In genomic region chr4:53714051-53714814, GRCm38 (mm10) we compare ENCODE assay signal across 8 mouse cellular contexts. TPM values are rescaled to one million over a fixed set of nuclear protein-coding genes. Genes with fewer than 3 reads are reported as not detected.
DNase-seq lines count a peak whose midpoint lies in the region; ATAC-seq lines count a peak whose summit lies in the region.

No protein-coding gene starts in this region.

- peak overlapping the region; percentile 82 for H3K27ac ChIP-seq in brown adipose tissue, adult 24 weeks (replicated peaks; ENCODE audit: low read depth, low read length)
- peak overlapping the region; percentile 82 for H3K27ac ChIP-seq in heart, embryonic 13.5 days (replicated peaks)
- peak overlapping the region; percentile 42 for H3K27ac ChIP-seq in liver, embryonic 12.5 days
- peak overlapping the region; percentile 77 for H3K27ac ChIP-seq in stomach, embryonic 15.5 days

- no peaks in the 10 kb centered on the region for H3K36me3 ChIP-seq in heart, embryonic 13.5 days
- no peaks in the 10 kb centered on the region for H3K36me3 ChIP-seq in liver, embryonic 12.5 days
- 0 out of 2 replicates have a peak, but pooled peaks cover 2% of the 10 kb centered on the region for H3K36me3 ChIP-seq in stomach, embryonic 15.5 days

- H3K9me3 ChIP-seq in heart, embryonic 13.5 days, result no peaks in the 10 kb centered on the region
- H3K9me3 ChIP-seq in liver, embryonic 12.5 days (replicated peaks), result no peaks in the 10 kb centered on the region
- no peaks in the 10 kb centered on the region for H3K9me3 ChIP-seq in stomach, embryonic 15.5 days

- peak overlapping the region; percentile 97 for H3K4me3 ChIP-seq in brown adipose tissue, adult 24 weeks (ENCODE audit: insufficient read depth, low read depth, low read length)
- peak overlapping the region; percentile 93 for H3K4me3 ChIP-seq in heart, embryonic 13.5 days
- H3K4me3 ChIP-seq in liver, embryonic 12.5 days, result peak overlapping the region; percentile 71
- H3K4me3 ChIP-seq in stomach, embryonic 15.5 days (replicated peaks), result peak overlapping the region; percentile 60

- H3K27me3 ChIP-seq in heart, embryonic 13.5 days (replicated peaks), result no peaks in the 10 kb centered on the region
- H3K27me3 ChIP-seq in liver, embryonic 12.5 days (replicated peaks), result 0 out of 2 replicates have a peak, but pooled peaks cover 3% of the 10 kb centered on the region
- H3K27me3 ChIP-seq in stomach, embryonic 15.5 days (replicated peaks), result no peaks in the 10 kb centered on the region

- DNase-seq in CD4-positive, CD25-positive, alpha-beta regulatory T cell, adult 2 months (ENCODE audit: low read depth, low spot score), result peak; percentile 93
- DNase-seq in fat pad, adult 2 months (ENCODE audit: extremely low read depth, low read depth, low spot score), result peak; percentile 49
- DNase-seq in kidney, postnatal 10 days, result peak; percentile 96
- peak; percentile 61 to 77 for DNase-seq in natural killer cell, adult 2 months (ENCODE audit: low spot score in 2 of 2)

- peak overlapping the region; percentile 90 for H3K9ac ChIP-seq in heart, embryonic 13.5 days
- H3K9ac ChIP-seq in liver, embryonic 12.5 days, result peak overlapping the region; percentile 75
- H3K9ac ChIP-seq in stomach, embryonic 15.5 days, result peak overlapping the region; percentile 65

- 2% methylated on average over 58 of the region's 58 CpGs for WGBS in heart, embryonic 13.5 days
- 5% methylated on average over 58 of the region's 58 CpGs for WGBS in liver, embryonic 12.5 days (ENCODE audit: insufficient replicate concordance)
- WGBS in stomach, embryonic 15.5 days, result 5% methylated on average over 58 of the region's 58 CpGs

- H3K4me2 ChIP-seq in heart, embryonic 13.5 days, result peak overlapping the region; percentile 97
- H3K4me2 ChIP-seq in liver, embryonic 12.5 days, result peak overlapping the region; percentile 66
- peak overlapping the region; percentile 93 for H3K4me2 ChIP-seq in stomach, embryonic 15.5 days

- peak; percentile 71 for ATAC-seq in heart, embryonic 13.5 days (ENCODE audit: extremely low read depth, insufficient number of reproducible peaks, low FRiP score, low TSS enrichment)
- ATAC-seq in liver, embryonic 12.5 days, result peak; percentile 91
- ATAC-seq in stomach, embryonic 15.5 days (ENCODE audit: insufficient read depth, low FRiP score, low read depth), result peak; percentile 93

- H3K4me1 ChIP-seq in brown adipose tissue, adult 24 weeks (ENCODE audit: control insufficient read depth, insufficient read depth, insufficient read length, low read length), result no peaks in the 10 kb centered on the region
- peaks cover 18% of the 10 kb centered on the region for H3K4me1 ChIP-seq in heart, embryonic 13.5 days
- H3K4me1 ChIP-seq in liver, embryonic 12.5 days, result peaks cover 12% of the 10 kb centered on the region; the same call in 1 of the 2 replicates
- no peaks in the 10 kb centered on the region for H3K4me1 ChIP-seq in stomach, embryonic 15.5 days

RNA-seq across cellular contexts. Expression of gene Fktn, which starts 0.4 kb away (rescaled TPM):
- polyA plus RNA-seq in brown adipose tissue, adult 24 weeks (2012; ENCODE audit: insufficient read depth, insufficient read length, missing spikeins), result 21.2 and 22.3 TPM in 2 replicates
- 16.9 and 18.6 TPM in 2 replicates for polyA plus RNA-seq in heart, embryonic 13.5 days (2015; fragmentation: Nextera tagmentation; extraction: Ambion mirVana)
- 6.1 and 7.0 TPM in 2 replicates for polyA plus RNA-seq in liver, embryonic 12.5 days (2016; fragmentation: Nextera tagmentation; extraction: Ambion mirVana)
- polyA plus RNA-seq in stomach, embryonic 15.5 days (2015; fragmentation: Nextera tagmentation; extraction: Ambion mirVana), result 14.8 and 16.9 TPM in 2 replicates

Comparison
In these comparisons a context has a peak if more than half of its experiments do, and no peak if none do; other contexts are left out.
1. Peak in every context shown above with its lines: DNase-seq, ATAC-seq, H3K4me3 ChIP-seq and H3K27ac ChIP-seq.